Mouse (Mus musculus) ovary, postnatal 10 days (tissue): ENCODE data around the gene BC024978.

Experiments
- DNase-seq: peaks from one replicate; pipeline ENCODE4 v3.0.0; 2022; ENCODE audit warnings: low spot score

The BC024978 gene

GRCm38 (mm10) chr7:27259271-27259721 lies 63.7 kb downstream of the BC024978 start:
- DNase-seq = no peak

- no peak for DNase-seq
Observed at GRCm38 (mm10) chr7:27259771-27260170, 64.2 kb downstream of the BC024978 start.
